Mouse (Mus musculus): ENCODE measurements around the gene Insig2. TPM values are rescaled to one million over a fixed set of nuclear protein-coding genes. Genes with fewer than 3 reads are reported as not detected.

The Insig2 gene
- polyA plus RNA-seq, 1 experiment from 2014 or later = 49.5 TPM

Other genes with a start within 250 kb of the Insig2 start
- gene Ccdc93, start 98.5 kb upstream of the Insig2 start, polyA plus RNA-seq (2015; fragmentation: Nextera tagmentation; extraction: Ambion mirVana) = 11.9 TPM in 2 replicates
- 0.49 and 0.58 TPM in 2 replicates for gene Htr5b, start 195.9 kb upstream of the Insig2 start, polyA plus RNA-seq (2015; fragmentation: Nextera tagmentation; extraction: Ambion mirVana)
- 50.6 and 52.9 TPM in 2 replicates for gene Ddx18, start 235.4 kb upstream of the Insig2 start, polyA plus RNA-seq (2015; fragmentation: Nextera tagmentation; extraction: Ambion mirVana)